Mouse (Mus musculus): ENCODE measurements at regions not wholly inside any gene's neighbourhood (a gene's known extent, or its start where the extent isn't known, plus 50 kb on each side); places are given as distances from the start of the nearest gene placed in this dataset.

GRCm38 (mm10) chr2:117825088-117825487 is 286.6 kb upstream of the Thbs1 start:
- no peak for DNase-seq

- DNase-seq: no peak
Observed at GRCm38 (mm10) chr2:117827278-117827677, 284.4 kb upstream of the Thbs1 start.

- no peak for DNase-seq
Observed at GRCm38 (mm10) chr2:117838387-117838786, 273.3 kb upstream of the Thbs1 start.

- no peak for DNase-seq
Observed at GRCm38 (mm10) chr2:117840406-117840805, 271.3 kb upstream of the Thbs1 start.

DNA sequence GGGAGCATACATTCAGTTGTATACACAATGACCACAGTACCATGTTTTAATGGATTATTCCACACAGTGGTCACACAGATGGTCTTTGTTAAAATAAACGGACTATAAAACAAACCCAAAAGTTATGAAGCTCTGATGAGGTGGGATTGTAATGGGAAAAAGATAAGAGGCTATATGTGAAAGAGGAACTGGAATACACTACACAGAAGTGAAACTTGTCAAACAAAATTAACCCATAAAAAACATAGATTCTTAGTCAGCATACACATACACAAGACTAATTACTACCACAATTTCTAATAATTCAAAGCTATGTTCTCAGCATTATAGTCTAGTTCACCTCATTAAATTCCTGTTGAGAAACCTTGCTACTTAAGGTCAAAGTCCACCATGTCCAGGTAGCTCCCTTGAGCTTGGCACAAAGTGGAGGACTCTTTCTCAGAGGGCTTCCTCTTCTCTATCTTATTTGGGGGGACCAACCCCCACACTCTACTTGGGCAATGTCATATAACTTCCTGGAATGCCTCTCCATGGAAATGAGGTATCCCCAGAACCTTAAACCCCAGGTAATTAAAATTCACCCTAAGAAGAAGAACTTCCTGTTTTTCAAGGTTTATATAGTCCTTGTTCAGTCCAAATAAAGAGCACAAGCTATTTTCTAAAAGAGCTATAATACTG is 269.2 kb upstream of the Thbs1 start:
- no peak for DNase-seq

GRCm38 (mm10) chr2:117852442-117852841 is 259.2 kb upstream of the Thbs1 start:
- DNase-seq: no peak

DNA sequence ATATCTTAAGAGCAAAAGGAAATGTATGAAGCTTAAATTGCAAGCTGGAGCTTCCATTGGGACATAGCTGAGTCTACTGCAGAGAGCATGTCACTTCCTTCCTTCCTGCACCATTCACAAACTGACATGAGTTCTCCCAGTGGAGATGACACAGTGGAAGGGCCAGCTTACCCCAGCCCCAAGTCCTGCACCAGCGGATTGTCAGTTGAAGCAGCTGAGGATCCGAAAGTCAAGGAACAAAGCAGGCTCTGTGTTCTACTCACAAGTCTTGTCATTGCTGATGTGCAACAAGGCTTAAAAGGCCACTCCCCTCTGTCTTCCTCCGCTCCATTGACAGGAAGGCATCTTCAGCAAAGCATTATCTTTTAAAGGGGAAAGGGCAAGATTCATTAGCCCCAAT is 249.4 kb upstream of the Thbs1 start:
- DNase-seq: no peak

DNA sequence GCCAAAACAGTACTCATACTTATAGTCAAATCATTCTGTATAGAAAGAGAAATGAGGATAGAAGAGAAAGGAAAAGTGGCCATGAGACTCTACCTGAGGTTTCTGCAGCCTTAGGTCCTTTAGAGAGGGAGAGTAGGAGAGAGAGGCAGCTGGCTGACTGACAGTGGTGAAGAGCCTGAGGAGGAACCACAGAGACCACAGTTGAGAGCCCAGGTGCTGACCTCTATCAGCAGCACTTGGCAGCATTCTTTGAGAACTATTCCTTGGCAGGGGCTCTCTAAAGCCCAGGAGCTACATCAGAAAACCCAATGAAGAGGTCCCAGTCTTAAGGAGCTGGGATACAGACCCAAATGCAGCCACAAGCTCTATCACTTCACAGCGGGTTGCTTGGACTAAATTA is 246.6 kb upstream of the Thbs1 start:
- no peak for DNase-seq

DNA sequence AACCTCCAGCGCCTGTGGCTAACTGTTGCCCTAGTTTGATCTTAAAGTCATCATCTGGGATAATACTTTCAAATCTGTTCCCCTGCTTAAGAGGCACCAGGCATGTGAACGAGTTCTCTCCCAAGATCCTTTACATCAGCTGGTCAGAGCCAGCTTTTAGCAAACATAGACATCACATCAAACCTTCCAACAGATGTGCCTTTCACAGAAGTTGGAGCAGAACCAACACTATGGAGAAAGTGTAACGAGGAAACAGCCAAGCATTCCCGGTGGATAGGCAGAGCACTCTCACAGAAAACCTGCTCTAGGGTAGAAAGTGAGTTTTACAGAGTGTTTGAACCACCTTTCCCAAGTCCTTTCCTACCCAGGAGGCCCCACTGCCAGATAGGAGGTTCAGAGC is 244.7 kb upstream of the Thbs1 start:
- DNase-seq: no peak

DNA sequence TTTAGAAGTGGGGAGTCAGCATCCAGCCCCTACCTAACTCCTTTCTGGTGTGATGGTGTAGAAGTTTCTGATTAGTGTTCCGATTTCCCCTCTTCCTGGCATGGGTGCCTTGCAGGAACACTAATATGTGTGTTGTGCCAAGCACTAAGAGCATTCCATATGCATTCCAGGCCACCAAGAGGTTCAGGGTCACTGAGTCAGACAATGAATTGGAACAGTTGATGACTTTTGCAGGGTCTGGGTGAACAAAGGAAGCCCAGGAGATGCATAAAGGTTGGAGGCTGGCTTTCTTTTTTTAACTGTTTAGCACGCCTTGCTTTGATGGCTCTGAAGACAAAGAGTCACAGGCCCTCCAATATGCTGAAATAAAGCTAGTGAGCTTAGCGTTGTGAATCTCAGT is 244.3 kb upstream of the Thbs1 start:
- DNase-seq: no peak

GRCm38 (mm10) chr2:117868857-117869256 is 242.8 kb upstream of the Thbs1 start:
- no peak for DNase-seq

- no peak for DNase-seq
Observed at GRCm38 (mm10) chr2:117871507-117872282, 240.0 kb upstream of the Thbs1 start.

GRCm38 (mm10) chr2:117877816-117878215 is 233.9 kb upstream of the Thbs1 start:
- no peak for DNase-seq

- DNase-seq: no peak
Observed at GRCm38 (mm10) chr2:117882136-117882535, 229.5 kb upstream of the Thbs1 start.

GRCm38 (mm10) chr2:117882890-117883289 is 228.8 kb upstream of the Thbs1 start:
- no peak for DNase-seq

GRCm38 (mm10) chr2:117886516-117886915 is 225.2 kb upstream of the Thbs1 start:
- DNase-seq: no peak

DNA sequence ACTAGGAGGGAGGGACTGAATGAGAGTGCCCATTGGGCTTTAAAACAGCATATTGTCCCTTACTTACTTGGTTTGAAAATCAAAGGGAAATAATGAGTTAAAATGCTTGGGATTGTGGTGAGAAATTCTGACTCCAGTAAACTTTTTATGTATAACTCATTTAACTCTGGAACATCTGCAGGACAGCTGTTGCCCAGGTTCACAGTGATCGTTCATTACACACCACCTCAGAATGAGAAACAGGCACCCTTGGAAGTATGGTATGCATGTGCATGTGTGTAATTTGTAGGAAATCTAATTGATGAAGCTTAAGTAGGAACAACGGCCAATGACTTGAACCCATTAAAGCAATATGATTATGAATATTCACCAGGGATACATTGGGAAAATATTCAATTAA is 210.4 kb upstream of the Thbs1 start:
- no peak for DNase-seq

- no peak for DNase-seq
Observed at GRCm38 (mm10) chr2:117902837-117903236, 208.8 kb upstream of the Thbs1 start.

DNA sequence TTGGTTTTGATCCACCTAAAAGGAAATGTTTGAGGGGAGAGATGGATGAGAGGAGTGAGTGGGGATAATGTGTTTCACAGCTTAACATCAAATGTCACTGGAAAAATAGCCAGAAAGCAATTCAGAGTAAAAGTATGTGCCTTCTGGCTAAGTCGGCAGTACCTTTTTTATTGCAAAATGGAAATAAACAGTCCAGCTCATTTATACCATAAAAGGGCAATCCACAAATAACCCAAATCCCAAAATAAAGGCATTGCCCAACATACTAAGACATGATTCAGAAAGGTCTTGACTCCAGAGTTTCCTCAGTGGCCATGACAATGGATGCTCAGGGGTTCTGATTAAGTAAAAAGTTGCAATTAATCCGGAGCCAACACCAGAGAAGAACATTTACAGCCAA is 208.0 kb upstream of the Thbs1 start:
- no peak for DNase-seq

GRCm38 (mm10) chr2:117906509-117906908 is 205.2 kb upstream of the Thbs1 start:
- DNase-seq: no peak

DNA sequence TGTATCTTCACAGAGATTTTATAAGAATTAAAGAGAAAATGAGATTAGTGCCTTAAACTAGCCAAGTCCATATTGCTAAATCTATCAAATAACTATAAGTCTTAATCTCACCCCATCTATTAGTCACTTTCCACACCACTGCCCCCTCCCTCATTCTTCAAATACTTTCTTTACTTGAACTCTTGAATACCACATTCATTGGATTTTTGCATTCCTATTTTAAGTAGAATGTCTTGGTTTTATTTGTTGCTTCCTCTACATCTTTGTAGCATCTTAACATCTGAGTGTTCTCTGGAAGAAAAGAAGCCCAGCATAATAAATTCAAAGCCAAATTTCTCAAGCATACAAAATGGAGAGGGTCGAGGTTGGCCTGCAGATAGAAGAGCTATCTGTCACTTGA is 200.9 kb upstream of the Thbs1 start:
- DNase-seq: no peak

DNA sequence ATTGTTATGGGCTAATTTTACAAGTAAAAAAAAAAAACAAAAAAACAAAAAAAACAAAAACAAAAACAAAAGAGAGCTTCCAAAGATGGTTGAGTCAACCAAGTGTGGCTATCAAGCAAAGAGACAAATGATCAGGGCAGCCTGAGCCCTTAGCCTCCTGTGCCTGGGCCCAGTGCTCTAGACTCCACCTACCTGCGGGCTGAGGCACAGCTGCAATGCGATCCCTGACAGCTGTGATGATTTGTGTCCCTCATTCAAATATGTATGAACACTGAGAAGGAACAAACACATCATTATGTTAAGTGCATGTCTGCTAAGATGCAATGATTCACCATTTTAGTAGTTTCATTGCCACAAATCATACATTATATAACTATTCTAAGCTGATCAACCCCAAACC is 199.0 kb upstream of the Thbs1 start:
- no peak for DNase-seq

- no peak for DNase-seq
Observed at GRCm38 (mm10) chr2:117913846-117914245, 197.8 kb upstream of the Thbs1 start.

DNA sequence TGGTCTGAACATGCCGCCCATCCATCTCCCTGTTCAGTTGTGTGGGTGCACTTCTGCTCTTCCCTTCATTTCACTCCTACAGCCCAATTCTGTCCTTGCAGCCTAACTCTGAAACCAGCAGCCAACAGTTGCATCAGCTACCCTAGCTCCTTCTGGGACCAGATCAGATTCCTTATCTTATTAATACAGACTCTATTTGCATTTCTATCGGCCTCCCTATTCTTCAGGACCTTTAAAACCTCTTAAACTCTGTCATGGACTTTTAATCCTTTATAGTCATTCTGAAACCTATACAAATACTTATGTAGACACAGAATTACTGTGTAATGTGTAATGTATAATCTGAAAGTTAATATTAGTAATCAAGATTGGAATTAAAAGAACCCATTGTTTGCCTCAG is 195.9 kb upstream of the Thbs1 start:
- no peak for DNase-seq

DNA sequence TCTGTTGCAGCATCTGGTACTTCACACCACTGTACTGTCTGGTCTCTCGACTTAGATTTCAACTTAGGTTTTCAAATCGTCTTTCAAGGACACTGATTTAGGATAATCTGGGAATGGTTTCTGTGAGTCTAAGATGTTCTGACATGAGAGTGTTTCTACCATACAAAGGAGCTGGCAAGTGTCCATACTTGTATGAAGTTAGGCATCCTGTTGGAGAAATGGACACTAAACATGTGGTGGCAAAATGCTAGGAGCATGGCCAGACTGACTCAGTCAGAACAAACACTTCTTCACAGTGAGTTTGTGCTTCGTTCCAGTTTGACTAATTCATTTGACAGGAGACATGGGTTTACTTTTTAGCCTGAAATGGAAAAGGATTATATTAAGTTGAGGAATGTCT is 194.5 kb upstream of the Thbs1 start:
- no peak for DNase-seq

Data from right cerebral cortex, postnatal 25 days (tissue).